Mouse (Mus musculus) C2C12 (cell line): ENCODE results near the gene Wdr11. TPM values are rescaled to one million over a fixed set of nuclear protein-coding genes. Genes with fewer than 3 reads are reported as not detected.

ENCODE experiments used
- H3K27me3 ChIP-seq: one replicate; pipeline ENCODE4 v1.6.1; 2011; ENCODE audit not compliant: control insufficient read depth, insufficient read depth, insufficient read length
- H3K36me3 ChIP-seq: one replicate; pipeline ENCODE4 v1.6.1; 2011; ENCODE audit not compliant: control insufficient read depth, insufficient read depth
- H3K4me3 ChIP-seq: one replicate; pipeline ENCODE4 v1.5.1; 2011; ENCODE audit warnings: mild to moderate bottlenecking, control low read depth; ENCODE audit not compliant: poor library complexity, insufficient read depth, severe bottlenecking
- H3K79me2 ChIP-seq: one replicate; pipeline ENCODE4 v1.6.1; 2011; ENCODE audit not compliant: control insufficient read depth, insufficient read depth
- H3K79me3 ChIP-seq: one replicate; pipeline ENCODE4 v1.6.1; 2011; ENCODE audit warnings: low read depth, control low read depth
- H3ac ChIP-seq: one replicate; pipeline ENCODE3; 2011; ENCODE audit warnings: low read depth; ENCODE audit not compliant: control insufficient read depth, insufficient read length
- CEBPB ChIP-seq: IDR thresholded peaks from one replicate; pipeline ENCODE4 v1.6.1; 2011; ENCODE audit warnings: low read depth, mild to moderate bottlenecking, control low read depth, moderate library complexity
- CTCF ChIP-seq: IDR thresholded peaks from one replicate; pipeline ENCODE4 v1.5.1; 2011; ENCODE audit not compliant: control insufficient read depth, insufficient read depth, insufficient read length
- FOSL1 ChIP-seq: IDR thresholded peaks from one replicate; pipeline ENCODE4 v1.8.0; 2011; ENCODE audit warnings: mild to moderate bottlenecking, low read length; ENCODE audit not compliant: poor library complexity, insufficient read depth, severe bottlenecking
- MAX ChIP-seq: IDR thresholded peaks from one replicate; pipeline ENCODE4 v1.6.1; 2011; ENCODE audit warnings: mild to moderate bottlenecking, control low read depth
- MYOD1 ChIP-seq: IDR thresholded peaks from one replicate; pipeline ENCODE4 v1.6.1; 2011; ENCODE audit warnings: low read depth; ENCODE audit not compliant: control insufficient read depth, insufficient read length
- MYOG ChIP-seq: IDR thresholded peaks from one replicate; pipeline ENCODE4 v1.6.1; 2011; ENCODE audit not compliant: control insufficient read depth, insufficient read length; ENCODE audit errors: extremely low read depth
- USF1 ChIP-seq: IDR thresholded peaks from one replicate; pipeline ENCODE4 v1.6.1; 2011; ENCODE audit warnings: low read depth, mild to moderate bottlenecking, control low read depth, moderate library complexity
- polyA plus RNA-seq: library from polyadenylated mRNA; unstranded; fragments of >200 nt; fragmentation: generic; extraction: Trizol; gene quantifications from one replicate; pipeline ENCODE4 v1.2.1, GENCODE M21; 2012; ENCODE audit warnings: missing spikeins

Gene Wdr11
- polyA plus RNA-seq, 1 experiment: 13.7 TPM

DNA sequence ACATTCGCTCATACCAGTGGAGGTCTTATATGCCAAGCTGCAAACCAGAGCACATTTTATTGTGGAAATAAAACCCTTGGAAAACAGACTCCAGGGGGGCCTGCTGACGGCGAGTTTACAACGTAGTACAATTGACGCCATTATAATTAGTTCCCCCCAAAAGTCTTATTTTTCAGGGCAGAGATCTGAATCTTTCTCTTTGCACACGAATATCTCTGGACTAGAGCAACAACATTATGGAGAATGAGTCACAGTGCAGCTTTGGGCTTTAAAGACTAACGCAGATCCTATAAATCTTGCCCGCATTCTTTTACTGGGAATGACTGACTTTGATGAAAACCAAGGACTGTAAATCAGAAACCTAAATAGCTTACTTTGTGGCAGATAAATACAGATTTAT is 87.3 kb downstream of the Wdr11 start:
- no peak overlapping the region for H3ac ChIP-seq
- H3K36me3 ChIP-seq: no peaks in the 10 kb centered on the region
- no peaks in the 10 kb centered on the region for H3K79me3 ChIP-seq
- TF ChIP-seq MYOD1: no peak
- no peak for TF ChIP-seq MAX
- TF ChIP-seq MYOG: no peak
- no peak for TF ChIP-seq USF1
- no peak for TF ChIP-seq CTCF
- TF ChIP-seq CEBPB: no peak
- TF ChIP-seq FOSL1: no peak
- H3K27me3 ChIP-seq: no peaks in the 10 kb centered on the region
- no peak overlapping the region for H3K4me3 ChIP-seq
- H3K79me2 ChIP-seq: no peaks in the 10 kb centered on the region

DNA sequence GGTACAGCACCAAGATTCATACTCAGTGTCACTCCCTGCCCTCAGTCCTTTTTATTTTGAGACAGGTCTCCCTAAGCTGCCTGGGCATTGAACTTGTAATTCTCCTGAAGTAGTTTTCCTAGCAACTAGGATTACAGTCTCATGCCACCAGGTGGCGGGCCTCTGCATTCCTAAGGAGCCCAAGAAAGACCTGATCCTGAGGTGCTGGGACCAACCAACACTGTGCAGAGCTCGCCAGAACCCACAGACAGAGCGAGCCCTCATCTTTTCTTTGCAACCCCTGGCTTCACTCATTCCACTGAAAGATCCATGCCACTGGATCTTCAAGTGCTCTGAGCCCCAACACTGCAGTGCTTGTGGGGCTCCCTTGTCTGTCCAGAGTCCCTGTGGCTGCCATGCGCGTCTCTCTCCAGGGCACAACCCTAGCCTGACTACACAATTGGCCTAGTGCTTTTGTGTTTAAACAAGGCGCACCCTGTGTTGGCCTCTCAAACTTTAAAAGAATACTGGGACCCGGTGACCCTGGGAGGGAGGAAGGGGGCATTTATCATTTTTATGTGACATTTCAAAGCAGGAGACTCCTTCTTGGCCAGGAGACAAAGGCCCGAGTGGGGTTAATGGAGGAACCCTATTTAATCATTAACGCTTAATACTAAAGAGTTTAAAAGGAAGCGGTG is 89.0 kb downstream of the Wdr11 start:
- no peaks in the 10 kb centered on the region for H3K79me3 ChIP-seq
- no peak overlapping the region for H3ac ChIP-seq
- no peak overlapping the region for H3K4me3 ChIP-seq
- TF ChIP-seq FOSL1: no peak
- no peak for TF ChIP-seq CEBPB
- no peak for TF ChIP-seq MYOG
- TF ChIP-seq MYOD1: no peak
- TF ChIP-seq USF1: no peak
- TF ChIP-seq MAX: no peak
- TF ChIP-seq CTCF: no peak
- H3K36me3 ChIP-seq: no peaks in the 10 kb centered on the region
- H3K27me3 ChIP-seq: no peaks in the 10 kb centered on the region
- H3K79me2 ChIP-seq: no peaks in the 10 kb centered on the region

DNA sequence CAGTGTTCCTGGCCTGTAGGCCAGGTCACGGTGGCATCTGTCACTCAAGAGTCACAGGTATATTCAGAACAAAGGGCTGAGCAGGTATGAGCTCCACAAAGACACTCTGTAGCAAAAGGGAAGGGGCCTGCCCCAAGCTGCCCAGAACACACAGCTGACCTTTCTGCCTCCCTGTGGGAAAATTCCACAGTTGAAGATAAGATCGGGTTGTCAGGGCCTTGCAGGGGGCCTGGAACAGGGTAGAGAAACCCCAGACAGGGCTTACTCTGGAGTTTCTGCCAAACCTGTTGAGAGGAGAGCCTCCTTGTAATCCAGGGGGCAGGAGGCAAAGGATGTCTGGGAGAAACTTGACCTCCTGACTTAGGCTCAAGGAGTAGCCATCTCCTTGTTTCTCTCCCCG is 90.9 kb downstream of the Wdr11 start:
- H3K36me3 ChIP-seq: no peaks in the 10 kb centered on the region
- H3K79me3 ChIP-seq: no peaks in the 10 kb centered on the region
- TF ChIP-seq MYOD1 (no peak), CEBPB (no peak), MAX (no peak), CTCF (no peak), MYOG (no peak), FOSL1 (no peak), USF1 (no peak)
- no peaks in the 10 kb centered on the region for H3K79me2 ChIP-seq
- H3K27me3 ChIP-seq: no peaks in the 10 kb centered on the region
- H3ac ChIP-seq: no peak overlapping the region
- no peak overlapping the region for H3K4me3 ChIP-seq

DNA sequence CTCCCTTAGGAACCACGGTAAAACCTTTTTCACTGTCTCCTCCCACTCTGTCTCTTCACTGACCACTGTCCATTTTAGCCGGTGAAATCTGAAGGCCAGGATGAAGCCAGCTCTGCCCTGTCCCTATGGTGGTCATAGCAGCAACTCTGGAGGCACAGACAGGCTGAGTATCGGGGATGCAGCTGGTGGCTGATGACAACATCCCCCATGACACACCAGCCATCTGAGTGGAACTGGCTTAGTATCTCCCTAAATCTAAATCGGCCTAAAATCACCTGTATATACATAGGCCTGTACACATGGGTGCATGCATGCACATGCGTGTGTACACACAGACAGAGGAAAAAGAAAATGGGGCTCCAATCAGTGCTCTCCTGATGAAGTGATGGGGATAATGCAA is 93.7 kb downstream of the Wdr11 start:
- Histone ChIP-seq H3ac (no peak overlapping the region), H3K4me3 (no peak overlapping the region), H3K79me2 (no peaks in the 10 kb centered on the region), H3K27me3 (no peaks in the 10 kb centered on the region), H3K79me3 (no peaks in the 10 kb centered on the region), H3K36me3 (no peaks in the 10 kb centered on the region)
- TF ChIP-seq CTCF: no peak
- no peak for TF ChIP-seq MYOG
- TF ChIP-seq MAX: no peak
- TF ChIP-seq FOSL1: no peak
- no peak for TF ChIP-seq MYOD1
- no peak for TF ChIP-seq CEBPB
- TF ChIP-seq USF1: no peak
